Mouse (Mus musculus) embryo, embryonic 11 days (tissue): ENCODE results near the gene Lpcat2.

ENCODE experiments used
- DNase-seq: peaks from one replicate; pipeline ENCODE4 v3.0.0-alpha.2; 2015

Gene Lpcat2

GRCm38 (mm10) chr8:92855171-92855894 is at the start of gene Lpcat2:
Gene Lpcat2 (plus strand): TSS chr8:92855339.
- DNase-seq: peak; percentile 88

GRCm38 (mm10) chr8:92812773-92813172 is 42.4 kb upstream of the Lpcat2 start:
- DNase-seq: no peak

- DNase-seq: no peak
Observed at GRCm38 (mm10) chr8:92815661-92816060, 39.5 kb upstream of the Lpcat2 start.

GRCm38 (mm10) chr8:92817928-92818818 is 37.0 kb upstream of the Lpcat2 start:
- DNase-seq: peak; percentile 92

GRCm38 (mm10) chr8:92821151-92821550 is 34.0 kb upstream of the Lpcat2 start:
- DNase-seq: no peak

GRCm38 (mm10) chr8:92822386-92822785 is 32.8 kb upstream of the Lpcat2 start:
- no peak for DNase-seq

- DNase-seq: no peak
Observed at GRCm38 (mm10) chr8:92825991-92826390, 29.1 kb upstream of the Lpcat2 start.

GRCm38 (mm10) chr8:92827243-92828034 is 27.7 kb upstream of the Lpcat2 start, which contains the start of gene Mmp2:
Gene Mmp2 (plus strand): TSS chr8:92827291.
- peak; percentile 84 for DNase-seq

- DNase-seq: peak; percentile 65
Observed at GRCm38 (mm10) chr8:92828251-92828743, 26.8 kb upstream of the Lpcat2 start.

- DNase-seq: no peak
Observed at GRCm38 (mm10) chr8:92834065-92834731, 20.9 kb upstream of the Lpcat2 start.

- DNase-seq: no peak
Observed at GRCm38 (mm10) chr8:92834786-92835500, 20.2 kb upstream of the Lpcat2 start.

- DNase-seq: no peak
Observed at GRCm38 (mm10) chr8:92835901-92836300, 19.2 kb upstream of the Lpcat2 start.

- DNase-seq: no peak
Observed at GRCm38 (mm10) chr8:92838616-92839015, 16.5 kb upstream of the Lpcat2 start.

- DNase-seq: no peak
Observed at GRCm38 (mm10) chr8:92839161-92839560, 16.0 kb upstream of the Lpcat2 start.

- DNase-seq: no peak
Observed at GRCm38 (mm10) chr8:92839876-92840275, 15.3 kb upstream of the Lpcat2 start.

- no peak for DNase-seq
Observed at GRCm38 (mm10) chr8:92846684-92847083, 8.5 kb upstream of the Lpcat2 start.

GRCm38 (mm10) chr8:92847299-92847698 is 7.8 kb upstream of the Lpcat2 start:
- DNase-seq: peak; percentile 52

- no peak for DNase-seq
Observed at GRCm38 (mm10) chr8:92849261-92849660, 5.9 kb upstream of the Lpcat2 start.

- DNase-seq: no peak
Observed at GRCm38 (mm10) chr8:92850239-92850638, 4.9 kb upstream of the Lpcat2 start.

GRCm38 (mm10) chr8:92851381-92851780 is 3.8 kb upstream of the Lpcat2 start:
- DNase-seq: no peak

- DNase-seq: no peak
Observed at GRCm38 (mm10) chr8:92853188-92853983, 1.8 kb upstream of the Lpcat2 start.
